Mouse (Mus musculus): ENCODE measurements around the gene Aaas. TPM values are rescaled to one million over a fixed set of nuclear protein-coding genes. Genes with fewer than 3 reads are reported as not detected.
A peak's percentile ranks its signal among the peaks of the same experiment; 100 is the strongest.

Gene Aaas
- polyA plus RNA-seq, 1 experiment from 2014 or later, result 99.3 TPM

DNA sequence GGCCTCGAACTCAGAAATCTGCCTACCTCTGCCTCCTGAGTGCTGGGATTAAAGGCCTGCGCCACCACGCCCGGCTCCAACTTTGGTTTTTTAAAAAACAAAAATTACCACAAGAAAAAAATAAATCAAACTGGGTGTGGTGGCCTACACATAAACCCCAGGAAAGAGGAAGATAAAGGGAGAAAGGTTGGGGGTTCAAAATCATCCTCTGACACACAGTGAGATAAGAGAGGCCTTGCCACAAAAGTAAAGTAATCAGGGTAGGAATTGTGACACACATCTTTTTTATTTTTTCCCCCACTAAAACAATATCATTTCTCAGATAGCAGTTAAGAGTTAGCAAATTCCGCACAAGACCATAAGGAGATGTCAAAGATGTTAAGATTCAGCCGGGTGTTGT is 33.1 kb upstream of the Aaas start:
- no peak for ATAC-seq (replicated peaks; ENCODE audit: low FRiP score)
- H3K9ac ChIP-seq (ENCODE audit: low read depth, low read length), result no peak overlapping the region
- no peaks in the 10 kb centered on the region for H3K9me3 ChIP-seq (ENCODE audit: control insufficient read depth, low read length)
- WGBS, result 72% methylated on average over 6 of the region's 6 CpGs
- peaks cover 6% of the 10 kb centered on the region for H3K4me1 ChIP-seq (replicated peaks; ENCODE audit: control insufficient read depth, insufficient read depth, low read length)
- H3K36me3 ChIP-seq (ENCODE audit: control insufficient read depth, insufficient read depth, low read length), result no peaks in the 10 kb centered on the region
- no peaks in the 10 kb centered on the region for H3K27me3 ChIP-seq (replicated peaks; ENCODE audit: control insufficient read depth, insufficient read depth, low read length)
- no peak overlapping the region for H3K27ac ChIP-seq (ENCODE audit: low read depth, low read length)
- no peak overlapping the region for H3K4me2 ChIP-seq
- no peak overlapping the region for H3K4me3 ChIP-seq (ENCODE audit: low read depth, low read length)
- DNase-seq (ENCODE audit: low spot score), result no peak

DNA sequence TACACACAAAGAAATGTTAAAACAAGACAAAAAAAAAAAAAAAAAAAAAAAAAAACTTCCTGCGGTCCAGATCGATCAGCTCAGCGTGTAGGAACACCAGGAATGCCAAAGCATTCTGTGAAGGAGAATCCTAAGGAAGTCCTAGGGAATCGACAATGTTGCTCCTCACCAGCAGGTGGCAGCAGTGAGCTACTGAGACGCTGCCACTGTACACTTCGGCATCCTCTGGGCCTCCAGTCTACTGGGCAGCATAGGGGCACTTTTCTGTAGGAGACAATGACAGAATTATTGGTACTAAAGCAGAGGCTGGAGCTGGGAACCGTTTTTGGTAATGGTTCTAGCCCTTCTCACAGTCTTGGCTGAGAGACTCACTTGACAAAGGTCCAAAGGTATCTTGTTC is 31.0 kb upstream of the Aaas start:
- no peaks in the 10 kb centered on the region for H3K27me3 ChIP-seq (replicated peaks; ENCODE audit: control insufficient read depth, insufficient read depth, low read length)
- H3K4me2 ChIP-seq, result no peak overlapping the region
- no peak overlapping the region for H3K9ac ChIP-seq (ENCODE audit: low read depth, low read length)
- WGBS, result 2% methylated on average over 7 of the region's 7 CpGs
- no peak overlapping the region for H3K27ac ChIP-seq (ENCODE audit: low read depth, low read length)
- H3K36me3 ChIP-seq (ENCODE audit: control insufficient read depth, insufficient read depth, low read length), result no peaks in the 10 kb centered on the region
- DNase-seq (ENCODE audit: low spot score) (no peak), ATAC-seq (replicated peaks; ENCODE audit: low FRiP score) (peak; percentile 38; the same call in 1 of the 2 replicates)
- H3K9me3 ChIP-seq (ENCODE audit: control insufficient read depth, low read length), result no peaks in the 10 kb centered on the region
- H3K4me1 ChIP-seq (replicated peaks; ENCODE audit: control insufficient read depth, insufficient read depth, low read length), result peaks cover 12% of the 10 kb centered on the region
- H3K4me3 ChIP-seq (ENCODE audit: low read depth, low read length), result no peak overlapping the region

DNA sequence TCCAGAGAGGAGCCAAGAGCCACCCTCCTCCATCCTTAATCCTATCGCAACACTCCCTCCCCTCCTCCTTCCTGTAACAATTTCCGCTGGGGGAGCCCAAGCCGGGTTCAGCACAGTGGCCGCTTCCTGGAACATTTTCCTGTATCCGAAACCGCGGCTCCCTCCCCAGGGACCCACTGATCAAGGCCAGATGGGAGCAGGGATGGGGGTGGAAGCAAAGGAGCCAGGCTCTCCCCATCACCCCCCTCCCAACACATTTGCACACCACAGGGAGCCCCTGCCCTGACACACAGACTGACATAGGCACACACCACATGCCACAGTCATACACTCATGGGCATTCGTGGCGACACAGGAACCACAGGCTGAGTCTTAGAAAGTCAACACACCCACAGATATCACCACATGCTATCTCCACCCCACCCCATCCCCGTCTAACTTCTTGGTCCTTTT is 27.3 kb upstream of the Aaas start:
- Histone ChIP-seq H3K4me3 (ENCODE audit: low read depth, low read length) (peak overlapping the region; percentile 68; the same call in 1 of the 2 replicates), H3K4me1 (replicated peaks; ENCODE audit: control insufficient read depth, insufficient read depth, low read length) (peaks cover 18% of the 10 kb centered on the region)
- DNase-seq (ENCODE audit: low spot score), result no peak

GRCm38 (mm10) chr15:102377163-102377543 is 26.6 kb upstream of the Aaas start:
- under 1% methylated on average over 7 of the region's 7 CpGs for WGBS

More for the DNA sequence above, 27.3 kb upstream of the Aaas start:
- peak overlapping the region; percentile 37; the same call in 1 of the 2 replicates for H3K9ac ChIP-seq (ENCODE audit: low read depth, low read length)
- no peak overlapping the region; the same call in 1 of the 2 replicates for H3K27ac ChIP-seq (ENCODE audit: low read depth, low read length)
- no peak for ATAC-seq (replicated peaks; ENCODE audit: low FRiP score)
- H3K27me3 ChIP-seq (replicated peaks; ENCODE audit: control insufficient read depth, insufficient read depth, low read length), result no peaks in the 10 kb centered on the region
- no peaks in the 10 kb centered on the region for H3K9me3 ChIP-seq (ENCODE audit: control insufficient read depth, low read length)
- peak overlapping the region; percentile 99 for H3K4me2 ChIP-seq
- H3K36me3 ChIP-seq (ENCODE audit: control insufficient read depth, insufficient read depth, low read length), result no peaks in the 10 kb centered on the region
- WGBS, result 7% methylated on average over 10 of the region's 10 CpGs

GRCm38 (mm10) chr15:102376453-102377162 is 26.0 kb upstream of the Aaas start:
- peak; percentile 83 for ATAC-seq (replicated peaks; ENCODE audit: low FRiP score)
- H3K27me3 ChIP-seq (replicated peaks; ENCODE audit: control insufficient read depth, insufficient read depth, low read length), result peaks cover 4% of the 10 kb centered on the region
- peak overlapping the region; percentile 68 for H3K4me3 ChIP-seq (ENCODE audit: low read depth, low read length)
- no peaks in the 10 kb centered on the region for H3K9me3 ChIP-seq (ENCODE audit: control insufficient read depth, low read length)
- peak overlapping the region; percentile 99 for H3K4me2 ChIP-seq
- WGBS, result under 1% methylated on average over 41 of the region's 43 CpGs
- H3K27ac ChIP-seq (ENCODE audit: low read depth, low read length), result peak overlapping the region; percentile 66; the same call in 1 of the 2 replicates
- peaks cover 14% of the 10 kb centered on the region for H3K4me1 ChIP-seq (replicated peaks; ENCODE audit: control insufficient read depth, insufficient read depth, low read length)
- no peaks in the 10 kb centered on the region for H3K36me3 ChIP-seq (ENCODE audit: control insufficient read depth, insufficient read depth, low read length)
- H3K9ac ChIP-seq (ENCODE audit: low read depth, low read length), result peak overlapping the region; percentile 59
- peak; percentile 79 for DNase-seq (ENCODE audit: low spot score)

More at GRCm38 (mm10) chr15:102377163-102377543, 26.6 kb upstream of the Aaas start:
- Histone ChIP-seq H3K27ac (ENCODE audit: low read depth, low read length) (peak overlapping the region; percentile 66; the same call in 1 of the 2 replicates), H3K9me3 (ENCODE audit: control insufficient read depth, low read length) (no peaks in the 10 kb centered on the region), H3K36me3 (ENCODE audit: control insufficient read depth, insufficient read depth, low read length) (no peaks in the 10 kb centered on the region), H3K4me3 (ENCODE audit: low read depth, low read length) (peak overlapping the region; percentile 68), H3K4me2 (peak overlapping the region; percentile 99), H3K27me3 (replicated peaks; ENCODE audit: control insufficient read depth, insufficient read depth, low read length) (no peaks in the 10 kb centered on the region), H3K4me1 (replicated peaks; ENCODE audit: control insufficient read depth, insufficient read depth, low read length) (peaks cover 18% of the 10 kb centered on the region), H3K9ac (ENCODE audit: low read depth, low read length) (peak overlapping the region; percentile 59)
- peak; percentile 81 for ATAC-seq (replicated peaks; ENCODE audit: low FRiP score)
- DNase-seq (ENCODE audit: low spot score), result peak; percentile 89

DNA sequence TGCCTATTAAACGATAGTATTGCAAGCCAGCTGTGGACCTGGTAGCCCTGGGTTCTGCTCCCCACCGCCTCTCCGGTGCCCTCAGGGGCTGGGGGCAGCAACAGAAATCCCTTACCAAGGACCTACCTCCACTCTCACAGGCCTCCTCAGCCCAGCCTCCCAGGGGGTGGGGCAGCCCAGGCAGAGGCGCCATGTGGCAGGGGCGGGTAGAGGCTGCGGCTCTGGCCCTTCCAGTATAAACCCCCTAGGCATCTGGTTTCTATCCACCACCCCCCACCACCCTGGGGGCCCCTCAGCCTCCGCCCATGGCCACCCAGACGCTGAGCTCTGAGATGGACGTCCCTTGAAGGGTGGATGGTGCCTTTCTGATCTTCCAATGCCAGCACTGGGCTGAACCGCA is 20.2 kb upstream of the Aaas start:
- no peak overlapping the region for H3K27ac ChIP-seq (ENCODE audit: low read depth, low read length)
- no peak overlapping the region for H3K9ac ChIP-seq (ENCODE audit: low read depth, low read length)
- no peak for DNase-seq (ENCODE audit: low spot score)
- peak overlapping the region; percentile 45 for H3K4me2 ChIP-seq
- no peaks in the 10 kb centered on the region for H3K36me3 ChIP-seq (ENCODE audit: control insufficient read depth, insufficient read depth, low read length)
- peak; percentile 61 for ATAC-seq (replicated peaks; ENCODE audit: low FRiP score)
- 0 out of 2 replicates have a peak overlapping the region, but pooled peaks have one; percentile 21 for H3K4me3 ChIP-seq (ENCODE audit: low read depth, low read length)
- no peaks in the 10 kb centered on the region for H3K9me3 ChIP-seq (ENCODE audit: control insufficient read depth, low read length)
- H3K27me3 ChIP-seq (replicated peaks; ENCODE audit: control insufficient read depth, insufficient read depth, low read length), result peaks cover 42% of the 10 kb centered on the region
- 11% methylated on average over 10 of the region's 10 CpGs for WGBS
- peaks cover 20% of the 10 kb centered on the region for H3K4me1 ChIP-seq (replicated peaks; ENCODE audit: control insufficient read depth, insufficient read depth, low read length)

DNA sequence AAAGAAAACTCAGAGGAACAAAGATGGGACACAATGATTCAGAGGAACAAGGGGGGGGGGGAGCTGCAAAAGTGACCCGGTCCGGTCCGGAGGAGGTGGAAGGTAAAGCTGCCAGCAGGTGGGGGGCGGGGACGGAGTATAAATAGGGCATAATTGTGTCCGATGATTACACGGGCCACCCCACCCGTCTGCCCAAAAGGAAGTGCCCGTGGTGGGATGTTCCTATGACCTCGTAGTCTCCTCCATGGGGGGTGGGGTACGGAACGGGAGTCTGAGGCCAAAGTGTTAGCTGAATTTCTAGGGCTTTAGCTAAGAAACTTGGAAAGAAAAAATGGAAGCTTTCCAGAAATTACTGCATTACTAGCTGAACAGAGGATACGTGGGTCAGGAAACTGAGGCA is 19.4 kb upstream of the Aaas start:
- no peak for ATAC-seq (replicated peaks; ENCODE audit: low FRiP score)
- peak overlapping the region; percentile 45 for H3K4me2 ChIP-seq
- 13% methylated on average over 13 of the region's 13 CpGs for WGBS
- DNase-seq (ENCODE audit: low spot score), result no peak
- peaks cover 26% of the 10 kb centered on the region for H3K4me1 ChIP-seq (replicated peaks; ENCODE audit: control insufficient read depth, insufficient read depth, low read length)
- H3K9me3 ChIP-seq (ENCODE audit: control insufficient read depth, low read length), result no peaks in the 10 kb centered on the region
- no peak overlapping the region for H3K9ac ChIP-seq (ENCODE audit: low read depth, low read length)
- H3K27me3 ChIP-seq (replicated peaks; ENCODE audit: control insufficient read depth, insufficient read depth, low read length), result peaks cover 49% of the 10 kb centered on the region
- H3K27ac ChIP-seq (ENCODE audit: low read depth, low read length), result no peak overlapping the region
- no peak overlapping the region for H3K4me3 ChIP-seq (ENCODE audit: low read depth, low read length)
- H3K36me3 ChIP-seq (ENCODE audit: control insufficient read depth, insufficient read depth, low read length), result no peaks in the 10 kb centered on the region

DNA sequence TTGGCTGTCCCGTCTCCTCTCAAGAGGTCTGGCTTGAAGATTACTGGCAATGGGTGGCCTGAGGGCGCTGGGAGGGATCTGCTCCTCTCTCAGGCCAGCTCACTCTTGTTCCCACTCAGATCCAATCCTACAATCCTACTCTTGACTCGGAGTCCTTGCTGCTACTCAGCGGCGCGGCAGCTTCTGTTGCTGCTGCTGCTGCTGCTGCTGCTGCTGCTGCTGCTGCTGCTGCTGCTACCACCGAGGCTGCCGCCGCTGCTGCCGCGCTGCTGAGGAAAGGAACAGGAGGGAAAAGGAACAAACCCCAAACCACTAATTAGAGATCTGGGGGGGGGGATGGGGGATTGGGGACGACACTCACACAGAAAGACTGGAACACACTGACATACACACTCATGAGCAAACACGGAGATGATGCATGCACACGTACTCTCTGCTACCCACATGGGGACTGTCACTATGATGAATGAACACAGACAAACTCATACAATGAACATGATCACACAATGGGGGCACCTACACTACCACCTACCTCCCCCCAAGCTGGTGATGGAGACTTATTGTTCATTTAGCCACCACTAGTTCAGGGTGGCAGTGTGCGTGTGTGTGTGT is 16.3 kb upstream of the Aaas start, which contains the start of gene Sp7:
Gene Sp7 (minus strand): TSS at position 450 of the 612 bp plus-strand sequence.
- H3K27me3 ChIP-seq (replicated peaks; ENCODE audit: control insufficient read depth, insufficient read depth, low read length), result peaks cover 61% of the 10 kb centered on the region
- peak within 1 kb of the TSS; percentile 5; the same call in 1 of the 2 replicates for H3K4me3 ChIP-seq (ENCODE audit: low read depth, low read length)

More for the DNA sequence above, 16.3 kb upstream of the Aaas start, which contains the start of gene Sp7:
- ATAC-seq (replicated peaks; ENCODE audit: low FRiP score) (no peak), DNase-seq (ENCODE audit: low spot score) (no peak)
- no peaks in the 10 kb centered on the region for H3K9me3 ChIP-seq (ENCODE audit: control insufficient read depth, low read length)
- peaks cover 34% of the 10 kb centered on the region for H3K4me1 ChIP-seq (replicated peaks; ENCODE audit: control insufficient read depth, insufficient read depth, low read length)
- H3K9ac ChIP-seq (ENCODE audit: low read depth, low read length), result peak within 1 kb of the TSS; percentile 41; the same call in 1 of the 2 replicates
- no peaks in the 10 kb centered on the region for H3K36me3 ChIP-seq (ENCODE audit: control insufficient read depth, insufficient read depth, low read length)
- H3K4me2 ChIP-seq, result peak within 1 kb of the TSS; percentile 59
- 10% methylated on average over 15 of the region's 15 CpGs for WGBS
- no peak within 1 kb of the TSS for H3K27ac ChIP-seq (ENCODE audit: low read depth, low read length)
